Mouse (Mus musculus) A20 (cell line): Measurements from ENCODE around the gene Men1.

Source experiments
- DNase-seq: peaks from one replicate; pipeline ENCODE4 v3.0.0-alpha.2; 2011; ENCODE audit warnings: low read depth, low spot score

The Men1 gene

GRCm38 (mm10) chr19:6390251-6390650, 55.5 kb downstream of the Men1 start:
- no peak for DNase-seq
